Mouse (Mus musculus): ENCODE results near the gene Txnrd2. TPM values are rescaled to one million over a fixed set of nuclear protein-coding genes. Genes with fewer than 3 reads are reported as not detected.

The Txnrd2 gene
- polyA plus RNA-seq, 1 experiment from 2014 or later = 34.5 TPM

- Histone ChIP-seq H3K36me3 (peaks cover 92% of the 10 kb centered on the region), H3K27me3 (replicated peaks) (no peaks in the 10 kb centered on the region), H3K9me3 (no peaks in the 10 kb centered on the region), H3K27ac (replicated peaks) (peak overlapping the region; percentile 82), H3K9ac (peak overlapping the region; percentile 42; the same call in 1 of the 2 replicates), H3K4me3 (no peak overlapping the region), H3K4me2 (no peak overlapping the region), H3K4me1 (peaks cover 40% of the 10 kb centered on the region)
- WGBS = 45% methylated on average over 7 of the region's 7 CpGs
- ATAC-seq (ENCODE audit: extremely low read depth, insufficient number of reproducible peaks, low FRiP score, low TSS enrichment) = 0 out of 2 replicates have a peak, but pooled peaks have one; percentile 6
These were observed 18.3 kb upstream of the Txnrd2 start for GRCm38 (mm10) chr16:18407912-18408311.

GRCm38 (mm10) chr16:18409776-18410175, 16.4 kb upstream of the Txnrd2 start:
- Histone ChIP-seq H3K4me3 (no peak overlapping the region), H3K27ac (replicated peaks) (0 out of 2 replicates have a peak overlapping the region, but pooled peaks have one; percentile 8), H3K27me3 (replicated peaks) (no peaks in the 10 kb centered on the region), H3K4me2 (no peak overlapping the region), H3K9ac (peak overlapping the region; percentile 6; the same call in 1 of the 2 replicates), H3K36me3 (peaks cover 84% of the 10 kb centered on the region), H3K9me3 (no peaks in the 10 kb centered on the region), H3K4me1 (peaks cover 40% of the 10 kb centered on the region)
- 82% methylated on average over 4 of the region's 4 CpGs for WGBS
- ATAC-seq (ENCODE audit: extremely low read depth, insufficient number of reproducible peaks, low FRiP score, low TSS enrichment) = no peak

- H3K4me3 ChIP-seq = no peak overlapping the region
- no peak overlapping the region for H3K27ac ChIP-seq (replicated peaks)
- no peaks in the 10 kb centered on the region for H3K27me3 ChIP-seq (replicated peaks)
- no peaks in the 10 kb centered on the region for H3K9me3 ChIP-seq
- H3K4me2 ChIP-seq = no peak overlapping the region
- no peak for ATAC-seq (ENCODE audit: extremely low read depth, insufficient number of reproducible peaks, low FRiP score, low TSS enrichment)
- H3K9ac ChIP-seq = no peak overlapping the region
- H3K36me3 ChIP-seq = peaks cover 83% of the 10 kb centered on the region
- WGBS = 84% methylated on average over 5 of the region's 5 CpGs
- H3K4me1 ChIP-seq = peaks cover 38% of the 10 kb centered on the region
These were observed 15.8 kb upstream of the Txnrd2 start for GRCm38 (mm10) chr16:18410418-18410817.

- peaks cover 84% of the 10 kb centered on the region for H3K36me3 ChIP-seq
- H3K27ac ChIP-seq (replicated peaks) = no peak overlapping the region
These were observed 15.0 kb upstream of the Txnrd2 start for GRCm38 (mm10) chr16:18411026-18411649.

GRCm38 (mm10) chr16:18411802-18412476, 14.2 kb upstream of the Txnrd2 start:
- WGBS = 82% methylated on average over 12 of the region's 12 CpGs
- peaks cover 82% of the 10 kb centered on the region for H3K36me3 ChIP-seq
- no peak overlapping the region for H3K9ac ChIP-seq
- H3K9me3 ChIP-seq = no peaks in the 10 kb centered on the region
- H3K4me1 ChIP-seq = peaks cover 36% of the 10 kb centered on the region
- no peak overlapping the region for H3K27ac ChIP-seq (replicated peaks)
- no peak overlapping the region for H3K4me3 ChIP-seq
- H3K4me2 ChIP-seq = no peak overlapping the region
- no peaks in the 10 kb centered on the region for H3K27me3 ChIP-seq (replicated peaks)
- ATAC-seq (ENCODE audit: extremely low read depth, insufficient number of reproducible peaks, low FRiP score, low TSS enrichment) = no peak

More at GRCm38 (mm10) chr16:18411026-18411649, 15.0 kb upstream of the Txnrd2 start:
- H3K4me1 ChIP-seq = peaks cover 34% of the 10 kb centered on the region
- H3K4me2 ChIP-seq = no peak overlapping the region
- no peaks in the 10 kb centered on the region for H3K27me3 ChIP-seq (replicated peaks)
- no peak for ATAC-seq (ENCODE audit: extremely low read depth, insufficient number of reproducible peaks, low FRiP score, low TSS enrichment)
- WGBS = 86% methylated on average over 13 of the region's 13 CpGs
- H3K9ac ChIP-seq = no peak overlapping the region
- no peak overlapping the region for H3K4me3 ChIP-seq
- H3K9me3 ChIP-seq = no peaks in the 10 kb centered on the region

- H3K4me1 ChIP-seq = peaks cover 27% of the 10 kb centered on the region
- no peak overlapping the region for H3K9ac ChIP-seq
- no peaks in the 10 kb centered on the region for H3K9me3 ChIP-seq
- H3K4me3 ChIP-seq = no peak overlapping the region
- H3K36me3 ChIP-seq = peaks cover 80% of the 10 kb centered on the region
- 86% methylated on average over 7 of the region's 7 CpGs for WGBS
- no peaks in the 10 kb centered on the region for H3K27me3 ChIP-seq (replicated peaks)
- ATAC-seq (ENCODE audit: extremely low read depth, insufficient number of reproducible peaks, low FRiP score, low TSS enrichment) = no peak
- no peak overlapping the region for H3K4me2 ChIP-seq
- H3K27ac ChIP-seq (replicated peaks) = no peak overlapping the region
These were observed 13.0 kb upstream of the Txnrd2 start for GRCm38 (mm10) chr16:18413032-18413816.

- Histone ChIP-seq H3K4me1 (peaks cover 27% of the 10 kb centered on the region), H3K36me3 (peaks cover 65% of the 10 kb centered on the region), H3K9ac (peak overlapping the region; percentile 44; the same call in 1 of the 2 replicates), H3K27me3 (replicated peaks) (no peaks in the 10 kb centered on the region), H3K27ac (replicated peaks) (peak overlapping the region; percentile 74), H3K4me2 (0 out of 2 replicates have a peak overlapping the region, but pooled peaks have one; percentile 24), H3K9me3 (no peaks in the 10 kb centered on the region), H3K4me3 (no peak overlapping the region)
- no peak for ATAC-seq (ENCODE audit: extremely low read depth, insufficient number of reproducible peaks, low FRiP score, low TSS enrichment)
- WGBS = 67% methylated on average over 18 of the region's 18 CpGs
These were observed 10.0 kb upstream of the Txnrd2 start for GRCm38 (mm10) chr16:18416094-18416761.

GRCm38 (mm10) chr16:18416837-18417236, 9.3 kb upstream of the Txnrd2 start:
- Histone ChIP-seq H3K27ac (replicated peaks) (peak overlapping the region; percentile 74), H3K9ac (peak overlapping the region; percentile 44; the same call in 1 of the 2 replicates), H3K9me3 (no peaks in the 10 kb centered on the region), H3K27me3 (replicated peaks) (no peaks in the 10 kb centered on the region), H3K4me1 (peaks cover 28% of the 10 kb centered on the region), H3K4me2 (0 out of 2 replicates have a peak overlapping the region, but pooled peaks have one; percentile 24), H3K36me3 (peaks cover 64% of the 10 kb centered on the region), H3K4me3 (no peak overlapping the region)
- no peak for ATAC-seq (ENCODE audit: extremely low read depth, insufficient number of reproducible peaks, low FRiP score, low TSS enrichment)
- WGBS = 71% methylated on average over 3 of the region's 3 CpGs

GRCm38 (mm10) chr16:18417491-18417890, 8.7 kb upstream of the Txnrd2 start:
- peaks cover 28% of the 10 kb centered on the region for H3K4me1 ChIP-seq
- no peak overlapping the region for H3K4me3 ChIP-seq
- H3K4me2 ChIP-seq = no peak overlapping the region
- 89% methylated on average over 5 of the region's 5 CpGs for WGBS
- no peak overlapping the region for H3K27ac ChIP-seq (replicated peaks)
- ATAC-seq (ENCODE audit: extremely low read depth, insufficient number of reproducible peaks, low FRiP score, low TSS enrichment) = no peak
- no peaks in the 10 kb centered on the region for H3K9me3 ChIP-seq
- no peak overlapping the region for H3K9ac ChIP-seq
- peaks cover 65% of the 10 kb centered on the region for H3K36me3 ChIP-seq
- no peaks in the 10 kb centered on the region for H3K27me3 ChIP-seq (replicated peaks)

- H3K27me3 ChIP-seq (replicated peaks) = no peaks in the 10 kb centered on the region
- WGBS = 78% methylated on average over 4 of the region's 4 CpGs
- H3K36me3 ChIP-seq = peaks cover 66% of the 10 kb centered on the region
These were observed 7.2 kb upstream of the Txnrd2 start for GRCm38 (mm10) chr16:18418756-18419602.

More at GRCm38 (mm10) chr16:18418756-18419602, 7.2 kb upstream of the Txnrd2 start:
- no peak overlapping the region for H3K4me2 ChIP-seq
- H3K9me3 ChIP-seq = no peaks in the 10 kb centered on the region
- H3K27ac ChIP-seq (replicated peaks) = no peak overlapping the region
- ATAC-seq (ENCODE audit: extremely low read depth, insufficient number of reproducible peaks, low FRiP score, low TSS enrichment) = no peak
- H3K4me1 ChIP-seq = peaks cover 37% of the 10 kb centered on the region
- H3K9ac ChIP-seq = no peak overlapping the region
- H3K4me3 ChIP-seq = no peak overlapping the region
